Mouse (Mus musculus) CH12.LX (cell line): Measurements from ENCODE around the gene Mfsd11. TPM values are rescaled to one million over a fixed set of nuclear protein-coding genes. Genes with fewer than 3 reads are reported as not detected.

Experiments
- DNase-seq: peaks from one replicate; pipeline ENCODE4 v3.0.0-alpha.2; 2013; ENCODE audit errors: extremely low read depth
- H3K27ac ChIP-seq: 2 replicates; pipeline ENCODE4 v1.5.1; 2012; ENCODE audit warnings: low read depth, mild to moderate bottlenecking, control low read depth, moderate library complexity; ENCODE audit not compliant: insufficient read depth
- H3K27me3 ChIP-seq: replicated peaks from 2 replicates; pipeline ENCODE3; 2012; ENCODE audit warnings: inconsistent platforms
- H3K36me3 ChIP-seq, 2 experiments: replicated peaks in 1 of 2; 2 replicates each; pipeline versions ENCODE3 to v1.6.1; 2012; ENCODE audit warnings: inconsistent platforms in 1 of 2, low read length in 1 of 2, mild to moderate bottlenecking in 1 of 2, mixed read lengths in 1 of 2, moderate library complexity in 1 of 2; ENCODE audit not compliant: control insufficient read depth in 1 of 2, insufficient read depth in 1 of 2
- H3K4me1 ChIP-seq, 2 experiments: 2 replicates each; pipeline ENCODE4 v1.6.1; 2012; ENCODE audit warnings: inconsistent platforms in 1 of 2, moderate library complexity in 1 of 2; ENCODE audit not compliant: insufficient read depth in 2 of 2, control insufficient read depth in 1 of 2
- H3K4me2 ChIP-seq: 2 replicates; pipeline ENCODE4 v1.6.1; 2012; ENCODE audit warnings: low read depth, mild to moderate bottlenecking, control low read depth; ENCODE audit not compliant: poor library complexity, insufficient read depth, severe bottlenecking
- H3K4me3 ChIP-seq, 3 experiments: fragments of 150-350 bp in 1 of 3; sonication (generic) in 1 of 3; replicated peaks in 1 of 3; 2 replicates each; pipeline versions ENCODE3 to v1.5.1; 2011 to 2012; ENCODE audit warnings: low read depth in 2 of 3, low read length in 2 of 3, mild to moderate bottlenecking in 2 of 3, moderate library complexity in 2 of 3, control low read depth in 1 of 3, improper control_type of control experiment in 1 of 3, inconsistent platforms in 1 of 3, mixed read lengths in 1 of 3; ENCODE audit not compliant: poor library complexity in 1 of 3
- H3K79me2 ChIP-seq: replicated peaks from 2 replicates; pipeline ENCODE4 v1.6.1; 2012; ENCODE audit warnings: mild to moderate bottlenecking, moderate library complexity; ENCODE audit not compliant: control insufficient read depth, poor library complexity, insufficient read depth, severe bottlenecking; ENCODE audit errors: extremely low read depth
- H3K9ac ChIP-seq: 2 replicates; pipeline ENCODE4 v1.6.1; 2012; ENCODE audit warnings: low read depth, mild to moderate bottlenecking, control low read depth, moderate library complexity; ENCODE audit not compliant: insufficient read depth
- H3K9me3 ChIP-seq: replicated peaks from 2 replicates; pipeline ENCODE3; 2012; ENCODE audit warnings: low read length, inconsistent platforms, mixed read lengths
- CHD1 ChIP-seq: IDR thresholded peaks from 2 replicates; pipeline ENCODE4 v1.6.1; 2012; ENCODE audit warnings: low read depth, low read length, improper control_type of control experiment, inconsistent platforms
- CHD2 ChIP-seq: IDR thresholded peaks from 2 replicates; pipeline ENCODE4 v1.6.1; 2011; ENCODE audit warnings: low read length, improper control_type of control experiment
- CTCF ChIP-seq, 2 experiments: IDR thresholded peaks in 1 of 2; conservative IDR thresholded peaks in 1 of 2; 2 replicates each; pipeline ENCODE4 v1.5.1; 2011 to 2012; ENCODE audit warnings: low read depth in 2 of 2, low read length in 2 of 2, improper control_type of control experiment in 1 of 2, inconsistent platforms in 1 of 2, mild to moderate bottlenecking in 1 of 2, moderate library complexity in 1 of 2
- E2F4 ChIP-seq: IDR thresholded peaks from 2 replicates; pipeline ENCODE4 v1.6.1; 2011; ENCODE audit warnings: low read depth, low read length, improper control_type of control experiment; ENCODE audit not compliant: insufficient replicate concordance
- ELF1 ChIP-seq: IDR thresholded peaks from 2 replicates; pipeline ENCODE4 v1.6.1; 2014; ENCODE audit warnings: low read depth, mild to moderate bottlenecking, inconsistent platforms, low read length, improper control_type of control experiment
- EP300 ChIP-seq: IDR thresholded peaks from 2 replicates; pipeline ENCODE4 v1.6.1; 2011; ENCODE audit warnings: low read length, improper control_type of control experiment
- ETS1 ChIP-seq: conservative IDR thresholded peaks from 2 replicates; pipeline ENCODE4 v1.6.1; 2012; ENCODE audit warnings: low read depth, mild to moderate bottlenecking, inconsistent platforms, low read length, improper control_type of control experiment, moderate library complexity
- GABPA ChIP-seq: IDR thresholded peaks from 2 replicates; pipeline ENCODE4 v1.6.1; 2012; ENCODE audit warnings: low read depth, low read length, improper control_type of control experiment, inconsistent platforms; ENCODE audit not compliant: insufficient replicate concordance
- HCFC1 ChIP-seq: IDR thresholded peaks from 2 replicates; pipeline ENCODE4 v1.6.1; 2012; ENCODE audit warnings: low read depth, mild to moderate bottlenecking, inconsistent platforms, low read length, improper control_type of control experiment
- IRF4 ChIP-seq: IDR thresholded peaks from 2 replicates; pipeline ENCODE4 v1.6.1; 2014; ENCODE audit warnings: low read depth, mild to moderate bottlenecking, inconsistent platforms, low read length, improper control_type of control experiment
- JUND ChIP-seq: conservative IDR thresholded peaks from 2 replicates; pipeline ENCODE4 v1.6.1; 2011; ENCODE audit warnings: low read depth, low read length, improper control_type of control experiment
- KAT2A ChIP-seq: IDR thresholded peaks from 2 replicates; pipeline ENCODE4 v1.6.1; 2012; ENCODE audit warnings: low read length, improper control_type of control experiment, inconsistent platforms; ENCODE audit not compliant: insufficient replicate concordance
- MAX ChIP-seq: IDR thresholded peaks from 2 replicates; pipeline ENCODE4 v1.6.1; 2011; ENCODE audit warnings: low read length, improper control_type of control experiment
- MAZ ChIP-seq: IDR thresholded peaks from 2 replicates; pipeline ENCODE4 v1.6.1; 2012; ENCODE audit warnings: low read depth, mild to moderate bottlenecking, inconsistent platforms, low read length, improper control_type of control experiment, moderate library complexity
- MEF2A ChIP-seq: IDR thresholded peaks from 2 replicates; pipeline ENCODE4 v1.6.1; 2014; ENCODE audit warnings: low read depth, mild to moderate bottlenecking, inconsistent platforms, low read length, improper control_type of control experiment, borderline replicate concordance
- MXI1 ChIP-seq: IDR thresholded peaks from 2 replicates; pipeline ENCODE4 v1.6.1; 2011; ENCODE audit warnings: mild to moderate bottlenecking, low read depth, low read length, improper control_type of control experiment
- MYC ChIP-seq: IDR thresholded peaks from 2 replicates; pipeline ENCODE4 v1.6.1; 2011; ENCODE audit warnings: low read depth, mild to moderate bottlenecking, improper control_type of control experiment, low read length
- NRF1 ChIP-seq: IDR thresholded peaks from 2 replicates; pipeline ENCODE4 v1.6.1; 2014; ENCODE audit warnings: low read depth, mild to moderate bottlenecking, inconsistent platforms, low read length, improper control_type of control experiment, moderate library complexity
- PAX5 ChIP-seq: IDR thresholded peaks from 2 replicates; pipeline ENCODE4 v1.6.1; 2012; ENCODE audit warnings: low read length, inconsistent platforms, mixed read lengths
- POLR2A ChIP-seq: IDR thresholded peaks from 2 replicates; pipeline ENCODE4 v1.6.1; 2011; ENCODE audit warnings: low read depth, mild to moderate bottlenecking, improper control_type of control experiment, low read length
- RAD21 ChIP-seq: IDR thresholded peaks from 2 replicates; pipeline ENCODE4 v1.6.1; 2011; ENCODE audit warnings: low read depth, mild to moderate bottlenecking, low read length, improper control_type of control experiment, moderate library complexity
- RCOR1 ChIP-seq: conservative IDR thresholded peaks from 2 replicates; pipeline ENCODE4 v1.6.1; 2012; ENCODE audit warnings: low read depth, mild to moderate bottlenecking, inconsistent platforms, low read length, improper control_type of control experiment
- SIN3A ChIP-seq: IDR thresholded peaks from 2 replicates; pipeline ENCODE4 v1.6.1; 2012; ENCODE audit warnings: low read length, improper control_type of control experiment, inconsistent platforms
- SMC3 ChIP-seq: IDR thresholded peaks from 2 replicates; pipeline ENCODE4 v1.6.1; 2011; ENCODE audit warnings: low read depth, low read length, improper control_type of control experiment
- TBP ChIP-seq: conservative IDR thresholded peaks from 2 replicates; pipeline ENCODE4 v1.6.1; 2011; ENCODE audit warnings: low read depth, low read length, improper control_type of control experiment
- UBTF ChIP-seq: IDR thresholded peaks from 2 replicates; pipeline ENCODE4 v1.6.1; 2012; ENCODE audit warnings: low read depth, mild to moderate bottlenecking, inconsistent platforms, low read length, improper control_type of control experiment, moderate library complexity
- USF1 ChIP-seq: IDR thresholded peaks from 2 replicates; pipeline ENCODE4 v1.6.1; 2014; ENCODE audit warnings: low read depth, mild to moderate bottlenecking, inconsistent platforms, low read length, improper control_type of control experiment
- USF2 ChIP-seq: conservative IDR thresholded peaks from 2 replicates; pipeline ENCODE4 v1.6.1; 2011; ENCODE audit warnings: low read depth, low read length, improper control_type of control experiment
- ZMIZ1 ChIP-seq: IDR thresholded peaks from 2 replicates; pipeline ENCODE4 v1.6.1; 2012; ENCODE audit warnings: low read depth, mild to moderate bottlenecking, inconsistent platforms, low read length, improper control_type of control experiment
- ZNF384 ChIP-seq: IDR thresholded peaks from 2 replicates; pipeline ENCODE4 v1.6.1; 2012; ENCODE audit warnings: low read depth, low read length, improper control_type of control experiment, inconsistent platforms
- dilution Hi-C: fragments of 300-500 bp; cut with MboI; formaldehyde crosslinking; loops from 2 replicates; pipeline ENCODE4 v1.14.3; 2020; ENCODE audit warnings: low sequenced_read_pairs; ENCODE audit not compliant: extremely low pct_unique_long_range_greater_than_20kb, extremely low pct_ligation_motif_present
- in situ Hi-C: fragments of 300-500 bp; cut with MboI; formaldehyde crosslinking; loops from 3 replicates; pipeline ENCODE4 v1.14.3; 2019; ENCODE audit warnings: low sequenced_read_pairs, low pct_ligation_motif_present, low pct_unique_long_range_greater_than_20kb, mixed read lengths
- polyA plus RNA-seq: library from polyadenylated mRNA; unstranded; fragments of >175 nt; gene quantifications from 2 replicates; pipeline ENCODE4 v1.2.1, GENCODE M21; 2012; ENCODE audit warnings: low read depth; ENCODE audit not compliant: insufficient read length
- total RNA-seq, 2 experiments: library from RNA; depleted of rRNA; stranded (reverse); fragments of 300-350 nt in 1 of 2; fragments of >200 nt in 1 of 2; gene quantifications; 2 replicates each; pipeline ENCODE4 v1.2.3; 2012 to 2014

The Mfsd11 gene
- total and polyA plus RNA-seq, 3 experiments = 4.1 to 17.7 (median 13.2) TPM

- TF ChIP-seq SMC3 = no peak
- no peak for TF ChIP-seq ZMIZ1
- no peak; the same call in 1 of the 2 replicates for TF ChIP-seq CHD1
- TF ChIP-seq PAX5 = no peak
- TF ChIP-seq USF1 = no peak
- no peak for TF ChIP-seq JUND
- no peak for TF ChIP-seq TBP
- TF ChIP-seq MEF2A = no peak
- TF ChIP-seq CTCF (conservative IDR thresholded peaks at IDR 0.05 in 1 of 2, IDR thresholded peaks at IDR 0.05 in 1 of 2; ENCODE audit: low read depth in 2 of 2, low read length in 2 of 2) = no peak
- TF ChIP-seq ZNF384 = no peak
- no peak for TF ChIP-seq NRF1
- peak; percentile 82; the same call in 1 of the 2 replicates for TF ChIP-seq MYC
- no peak for TF ChIP-seq E2F4
- peak; percentile 98 for TF ChIP-seq MXI1
- TF ChIP-seq IRF4 = 0 out of 2 replicates have a peak, but pooled peaks have one; percentile 29
Measured at GRCm38 (mm10) chr11:116842531-116843260, 9.5 kb upstream of the Mfsd11 start (continued).

GRCm38 (mm10) chr11:116843261-116844233 is 8.7 kb upstream of the Mfsd11 start, which contains the start of the genes Mettl23 and Jmjd6:
Gene Mettl23, plus strand, starts transcription at chr11:116843278.
Gene Jmjd6, minus strand, starts transcription at chr11:116843449.
- peaks cover 63% of the 10 kb centered on the region for H3K79me2 ChIP-seq
- in situ Hi-C loops (no loop called here), dilution Hi-C loops (no loop called here)
- peak; percentile 98 for DNase-seq
- H3K27ac ChIP-seq = peak within 1 kb of the TSS; percentile 89
- peak within 1 kb of the TSS; percentile 92 for H3K9ac ChIP-seq
- no peaks in the 10 kb centered on the region for H3K27me3 ChIP-seq
- H3K36me3 ChIP-seq = peaks cover 31 to 59% of the 10 kb centered on the region in 2 experiments
- peak within 1 kb of the TSS; percentile 83 to 98 (median 88) for H3K4me3 ChIP-seq
- H3K9me3 ChIP-seq = no peaks in the 10 kb centered on the region
- H3K4me1 ChIP-seq = peaks cover 15 to 73% of the 10 kb centered on the region in 2 experiments
- H3K4me2 ChIP-seq = peak within 1 kb of the TSS; percentile 92
- TF ChIP-seq ZMIZ1 (peak; percentile 95), SIN3A (peak; percentile 96), MAZ (peak; percentile 98), SMC3 (no peak), USF1 (no peak), UBTF (peak; percentile 96), TBP (no peak; the same call in 1 of the 2 replicates), USF2 (no peak), HCFC1 (peak; percentile 96), PAX5 (no peak), ETS1 (no peak), RCOR1 (no peak), KAT2A (no peak; the same call in 1 of the 2 replicates), MAX (peak; percentile 88; the same call in 1 of the 2 replicates), POLR2A (peak; percentile 86), ZNF384 (no peak), E2F4 (no peak), CHD2 (peak; percentile 87), JUND (no peak), IRF4 (peak; percentile 75; the same call in 1 of the 2 replicates), EP300 (no peak), MEF2A (peak; percentile 84; the same call in 1 of the 2 replicates), MXI1 (peak; percentile 98), RAD21 (no peak), ELF1 (peak; percentile 99), MYC (peak; percentile 96), GABPA (no peak)
